Mouse (Mus musculus): Measurements from ENCODE around the gene Lbhd1. TPM values are rescaled to one million over a fixed set of nuclear protein-coding genes. Genes with fewer than 3 reads are reported as not detected.

Lbhd1 gene
- polyA plus RNA-seq, 1 experiment from 2014 or later = 133 TPM

Small RNAs within 50 kb of the gene (microRNA-seq; reads per million reads assigned to microRNA genes)
- gene Mir5136 (ENCODE audit: borderline number of aligned reads) = not detected

Other genes with a start within 250 kb of the Lbhd1 start
- 0.12 TPM in 1 of 2 replicates, not detected in the other for gene Chrm1, start 219.9 kb upstream of the Lbhd1 start, polyA plus RNA-seq (2014; fragmentation: Nextera tagmentation; extraction: Ambion mirVana)
- gene Slc3a2, start 160.4 kb upstream of the Lbhd1 start, polyA plus RNA-seq (2014; fragmentation: Nextera tagmentation; extraction: Ambion mirVana) = 150 and 159 TPM in 2 replicates
- gene Wdr74, start 147.9 kb upstream of the Lbhd1 start, polyA plus RNA-seq (2014; fragmentation: Nextera tagmentation; extraction: Ambion mirVana) = 142 and 143 TPM in 2 replicates
- gene 1700092M07Rik, start 143.0 kb upstream of the Lbhd1 start, polyA plus RNA-seq (2014; fragmentation: Nextera tagmentation; extraction: Ambion mirVana) = 1.7 and 2.0 TPM in 2 replicates
- gene Stx5a, start 142.3 kb upstream of the Lbhd1 start, polyA plus RNA-seq (2014; fragmentation: Nextera tagmentation; extraction: Ambion mirVana) = 69.5 and 73.1 TPM in 2 replicates
- gene Nxf1, start 126.7 kb upstream of the Lbhd1 start, polyA plus RNA-seq (2014; fragmentation: Nextera tagmentation; extraction: Ambion mirVana) = 197 and 198 TPM in 2 replicates
- 116 and 123 TPM in 2 replicates for gene Tmem223, start 112.7 kb upstream of the Lbhd1 start, polyA plus RNA-seq (2014; fragmentation: Nextera tagmentation; extraction: Ambion mirVana)
- 116 and 119 TPM in 2 replicates for gene Tmem179b, start 109.3 kb upstream of the Lbhd1 start, polyA plus RNA-seq (2014; fragmentation: Nextera tagmentation; extraction: Ambion mirVana)
- 25.9 TPM in 2 replicates for gene Taf6l, start 97.3 kb upstream of the Lbhd1 start, polyA plus RNA-seq (2014; fragmentation: Nextera tagmentation; extraction: Ambion mirVana)
- gene Polr2g, start 85.2 kb upstream of the Lbhd1 start, polyA plus RNA-seq (2014; fragmentation: Nextera tagmentation; extraction: Ambion mirVana) = 152 and 159 TPM in 2 replicates
- 3.2 and 4.1 TPM in 2 replicates for gene Zbtb3, start 81.2 kb upstream of the Lbhd1 start, polyA plus RNA-seq (2014; fragmentation: Nextera tagmentation; extraction: Ambion mirVana)
- gene Ttc9c, start 64.4 kb upstream of the Lbhd1 start, polyA plus RNA-seq (2014; fragmentation: Nextera tagmentation; extraction: Ambion mirVana) = 43.8 and 46.8 TPM in 2 replicates
- 5.5 and 6.4 TPM in 2 replicates for gene Hnrnpul2, start 63.7 kb upstream of the Lbhd1 start, polyA plus RNA-seq (2014; fragmentation: Nextera tagmentation; extraction: Ambion mirVana)
- gene AC129217.1, start 54.0 kb upstream of the Lbhd1 start, polyA plus RNA-seq (2014; fragmentation: Nextera tagmentation; extraction: Ambion mirVana) = 0.40 TPM in 1 of 2 replicates, not detected in the other
- gene Bscl2, start 46.3 kb upstream of the Lbhd1 start, polyA plus RNA-seq (2014; fragmentation: Nextera tagmentation; extraction: Ambion mirVana) = 52.7 and 52.9 TPM in 2 replicates
- gene Gng3, start 44.5 kb upstream of the Lbhd1 start, polyA plus RNA-seq (2014; fragmentation: Nextera tagmentation; extraction: Ambion mirVana) = 2.1 and 2.3 TPM in 2 replicates
- gene Lrrn4cl, start 33.0 kb upstream of the Lbhd1 start, polyA plus RNA-seq (2014; fragmentation: Nextera tagmentation; extraction: Ambion mirVana) = 0.10 and 0.34 TPM in 2 replicates
- 198 and 204 TPM in 2 replicates for gene Ubxn1, start 12.2 kb upstream of the Lbhd1 start, polyA plus RNA-seq (2014; fragmentation: Nextera tagmentation; extraction: Ambion mirVana)
- gene Uqcc3, start 2.8 kb upstream of the Lbhd1 start, polyA plus RNA-seq (2014; fragmentation: Nextera tagmentation; extraction: Ambion mirVana) = 57.1 and 66.9 TPM in 2 replicates
- not detected in 2 replicates for gene Gm49403, start 198 bp downstream of the Lbhd1 start, polyA plus RNA-seq (2014; fragmentation: Nextera tagmentation; extraction: Ambion mirVana)
- 163 and 171 TPM in 2 replicates for gene 1810009A15Rik, start 5.1 kb downstream of the Lbhd1 start, polyA plus RNA-seq (2014; fragmentation: Nextera tagmentation; extraction: Ambion mirVana)
- not detected in 2 replicates for gene Gm49416, start 5.2 kb downstream of the Lbhd1 start, polyA plus RNA-seq (2014; fragmentation: Nextera tagmentation; extraction: Ambion mirVana)
- gene Ints5, start 9.3 kb downstream of the Lbhd1 start, polyA plus RNA-seq (2014; fragmentation: Nextera tagmentation; extraction: Ambion mirVana) = 47.8 and 52.4 TPM in 2 replicates
- gene Ganab, start 14.3 kb downstream of the Lbhd1 start, polyA plus RNA-seq (2014; fragmentation: Nextera tagmentation; extraction: Ambion mirVana) = 91.8 and 106 TPM in 2 replicates
- gene B3gat3, start 36.6 kb downstream of the Lbhd1 start, polyA plus RNA-seq (2014; fragmentation: Nextera tagmentation; extraction: Ambion mirVana) = 32.3 and 34.8 TPM in 2 replicates
- 2.4 and 3.9 TPM in 2 replicates for gene Rom1, start 45.6 kb downstream of the Lbhd1 start, polyA plus RNA-seq (2014; fragmentation: Nextera tagmentation; extraction: Ambion mirVana)
- gene Eml3, start 45.8 kb downstream of the Lbhd1 start, polyA plus RNA-seq (2014; fragmentation: Nextera tagmentation; extraction: Ambion mirVana) = 22.6 and 26.1 TPM in 2 replicates
- 75.6 and 81.1 TPM in 2 replicates for gene Mta2, start 58.1 kb downstream of the Lbhd1 start, polyA plus RNA-seq (2014; fragmentation: Nextera tagmentation; extraction: Ambion mirVana)
- gene Tut1, start 70.1 kb downstream of the Lbhd1 start, polyA plus RNA-seq (2014; fragmentation: Nextera tagmentation; extraction: Ambion mirVana) = 42.4 and 43.2 TPM in 2 replicates
- 598 and 618 TPM in 2 replicates for gene Eef1g, start 83.3 kb downstream of the Lbhd1 start, polyA plus RNA-seq (2014; fragmentation: Nextera tagmentation; extraction: Ambion mirVana)
- 2.6 and 3.7 TPM in 2 replicates for gene Ahnak, start 105.6 kb downstream of the Lbhd1 start, polyA plus RNA-seq (2014; fragmentation: Nextera tagmentation; extraction: Ambion mirVana)
- not detected in 2 replicates for gene Scgb1a1, start 204.2 kb downstream of the Lbhd1 start, polyA plus RNA-seq (2014; fragmentation: Nextera tagmentation; extraction: Ambion mirVana)

All from liver, embryonic 11.5 days (tissue).